Mouse (Mus musculus): ENCODE data around the gene Dctn2. TPM values are rescaled to one million over a fixed set of nuclear protein-coding genes. Genes with fewer than 3 reads are reported as not detected.

Gene Dctn2
- polyA plus RNA-seq, 1 experiment = 121 TPM

DNA sequence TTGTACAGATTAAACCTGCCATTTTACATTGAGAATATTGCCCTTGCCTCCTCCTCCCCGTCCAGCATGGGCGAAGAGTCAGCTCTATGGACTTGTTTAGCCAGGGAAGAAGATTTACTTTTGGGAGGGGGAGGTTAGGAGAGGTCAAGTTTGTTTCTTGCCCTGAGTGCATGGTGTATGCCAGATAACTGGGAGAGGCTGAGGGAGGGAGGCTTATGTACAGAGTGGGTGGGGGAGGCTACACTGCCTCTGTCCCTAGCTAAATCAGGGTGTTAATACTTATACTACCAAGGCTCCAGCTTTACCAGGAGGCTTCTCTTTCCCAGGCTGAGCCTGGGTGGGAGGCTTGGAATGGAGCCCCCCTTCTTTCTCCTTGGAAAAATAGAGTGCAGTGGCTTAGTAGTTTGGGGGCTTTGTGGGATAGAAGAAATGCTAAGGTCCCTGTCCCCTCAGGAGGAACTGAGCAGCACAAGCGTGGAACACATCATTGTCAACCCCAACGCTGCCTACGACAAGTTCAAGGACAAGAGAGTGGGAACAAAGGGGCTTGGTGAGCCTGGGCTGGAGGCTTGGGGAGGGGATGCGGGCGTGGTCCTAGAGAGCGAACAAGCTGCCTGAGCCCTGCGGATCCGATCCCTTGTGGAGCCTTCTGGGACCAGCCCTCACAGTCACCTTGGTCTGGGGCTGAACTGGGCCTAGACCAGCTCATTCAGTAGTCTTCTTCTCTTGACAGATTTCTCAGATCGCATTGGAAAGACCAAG is 8.3 kb downstream of the Dctn2 start:
- H3K4me3 ChIP-seq (ENCODE audit: insufficient read depth, low read length) = no peak overlapping the region
- TF ChIP-seq CTCF (IDR thresholded peaks at IDR 0.05; ENCODE audit: low read depth, low read length) (no peak), POLR2A (IDR thresholded peaks at IDR 0.05; ENCODE audit: borderline replicate concordance, low read depth, low read length) (no peak)
- no peak overlapping the region for H3K27ac ChIP-seq (ENCODE audit: insufficient read depth, low read depth, low read length)
- H3K4me1 ChIP-seq (ENCODE audit: control insufficient read depth, insufficient read depth, low read length) = no peaks in the 10 kb centered on the region

DNA sequence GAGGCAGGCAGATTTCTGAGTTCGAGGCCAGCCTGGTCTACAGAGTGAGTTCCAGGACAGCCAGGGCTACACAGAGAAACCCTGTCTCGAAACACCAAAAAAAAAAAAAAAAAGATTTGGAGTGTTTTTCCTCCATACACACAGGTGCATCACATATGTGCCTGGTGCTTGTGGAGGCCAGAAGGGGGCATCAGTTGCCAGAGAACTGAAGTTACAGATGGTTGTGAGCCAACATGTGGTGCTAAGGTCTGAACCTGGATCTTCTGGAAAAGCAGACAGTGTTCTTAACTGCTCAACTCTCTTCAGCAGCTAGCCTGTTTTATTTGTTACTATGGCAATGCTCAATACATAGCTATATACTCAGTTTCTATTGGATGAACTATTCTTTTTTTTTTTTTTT is 13.6 kb downstream of the Dctn2 start:
- TF ChIP-seq POLR2A (IDR thresholded peaks at IDR 0.05; ENCODE audit: borderline replicate concordance, low read depth, low read length) (no peak), CTCF (IDR thresholded peaks at IDR 0.05; ENCODE audit: low read depth, low read length) (no peak)
- Histone ChIP-seq H3K4me1 (ENCODE audit: control insufficient read depth, insufficient read depth, low read length) (no peaks in the 10 kb centered on the region), H3K4me3 (ENCODE audit: insufficient read depth, low read length) (no peak overlapping the region), H3K27ac (ENCODE audit: insufficient read depth, low read depth, low read length) (no peak overlapping the region)

DNA sequence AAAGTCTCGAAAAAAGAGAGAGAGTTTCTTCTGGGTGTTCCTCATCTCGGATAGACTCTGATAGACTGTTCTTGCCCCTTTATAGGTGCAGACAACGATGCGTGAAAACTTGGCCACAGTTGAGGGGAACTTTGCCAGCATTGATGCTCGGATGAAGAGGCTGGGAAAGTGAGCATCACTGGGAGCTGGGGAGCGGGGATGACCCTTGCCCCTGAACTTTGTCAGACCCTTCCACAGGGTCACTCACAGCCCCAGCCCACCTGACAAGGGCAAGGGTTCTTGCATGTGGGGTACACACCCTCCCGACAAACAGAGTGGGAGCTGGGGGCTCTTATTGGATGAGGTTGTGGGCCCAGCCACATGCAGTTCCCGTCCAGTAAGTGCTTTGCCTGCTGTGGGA is 15.1 kb downstream of the Dctn2 start:
- TF ChIP-seq CTCF (IDR thresholded peaks at IDR 0.05; ENCODE audit: low read depth, low read length) (no peak), POLR2A (IDR thresholded peaks at IDR 0.05; ENCODE audit: borderline replicate concordance, low read depth, low read length) (no peak)
- Histone ChIP-seq H3K4me3 (ENCODE audit: insufficient read depth, low read length) (no peak overlapping the region), H3K4me1 (ENCODE audit: control insufficient read depth, insufficient read depth, low read length) (no peaks in the 10 kb centered on the region), H3K27ac (ENCODE audit: insufficient read depth, low read depth, low read length) (no peak overlapping the region)

DNA sequence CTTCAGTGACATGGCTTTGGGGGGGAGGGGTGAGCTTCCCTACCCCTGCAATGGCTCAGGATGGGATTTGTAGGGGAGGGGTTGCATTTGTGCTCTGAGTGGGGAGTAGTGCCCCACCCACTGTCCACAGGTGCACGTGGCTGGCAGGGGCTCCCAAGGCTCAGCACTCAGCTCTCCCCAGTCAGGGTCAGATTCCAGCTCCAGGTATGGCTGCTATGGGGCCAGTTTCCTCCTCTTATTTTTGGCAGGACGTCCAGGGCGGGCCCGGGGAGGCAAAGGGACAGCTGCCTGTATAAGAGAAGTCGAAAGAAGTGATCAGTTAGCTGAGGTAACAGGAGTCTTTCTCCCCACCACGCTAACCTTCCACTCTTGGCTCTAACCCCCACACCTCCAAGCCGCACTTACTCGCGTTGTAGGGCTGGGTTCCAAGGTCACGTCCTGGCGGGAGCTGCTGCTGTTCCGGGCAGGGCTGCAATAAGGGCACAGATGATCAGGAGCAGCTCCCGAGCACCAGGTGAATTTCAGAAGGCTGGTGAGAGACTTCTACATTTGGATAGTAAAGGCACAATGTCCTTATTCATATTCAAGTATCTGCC is 16.6 kb downstream of the Dctn2 start:
- peaks cover 8% of the 10 kb centered on the region for H3K4me1 ChIP-seq (ENCODE audit: control insufficient read depth, insufficient read depth, low read length)
- TF ChIP-seq POLR2A (IDR thresholded peaks at IDR 0.05; ENCODE audit: borderline replicate concordance, low read depth, low read length) (no peak), CTCF (IDR thresholded peaks at IDR 0.05; ENCODE audit: low read depth, low read length) (no peak)
- H3K27ac ChIP-seq (ENCODE audit: insufficient read depth, low read depth, low read length) = no peak overlapping the region

GRCm38 (mm10) chr10:127284105-127284622 is 18.0 kb downstream of the Dctn2 start:
- Histone ChIP-seq H3K4me1 (ENCODE audit: control insufficient read depth, insufficient read depth, low read length) (peaks cover 8% of the 10 kb centered on the region), H3K4me3 (ENCODE audit: insufficient read depth, low read length) (no peak overlapping the region), H3K27ac (ENCODE audit: insufficient read depth, low read depth, low read length) (no peak overlapping the region)
- TF ChIP-seq CTCF (IDR thresholded peaks at IDR 0.05; ENCODE audit: low read depth, low read length) (no peak), POLR2A (IDR thresholded peaks at IDR 0.05; ENCODE audit: borderline replicate concordance, low read depth, low read length) (no peak)

More for the DNA sequence above, 16.6 kb downstream of the Dctn2 start:
- H3K4me3 ChIP-seq (ENCODE audit: insufficient read depth, low read length) = no peak overlapping the region

DNA sequence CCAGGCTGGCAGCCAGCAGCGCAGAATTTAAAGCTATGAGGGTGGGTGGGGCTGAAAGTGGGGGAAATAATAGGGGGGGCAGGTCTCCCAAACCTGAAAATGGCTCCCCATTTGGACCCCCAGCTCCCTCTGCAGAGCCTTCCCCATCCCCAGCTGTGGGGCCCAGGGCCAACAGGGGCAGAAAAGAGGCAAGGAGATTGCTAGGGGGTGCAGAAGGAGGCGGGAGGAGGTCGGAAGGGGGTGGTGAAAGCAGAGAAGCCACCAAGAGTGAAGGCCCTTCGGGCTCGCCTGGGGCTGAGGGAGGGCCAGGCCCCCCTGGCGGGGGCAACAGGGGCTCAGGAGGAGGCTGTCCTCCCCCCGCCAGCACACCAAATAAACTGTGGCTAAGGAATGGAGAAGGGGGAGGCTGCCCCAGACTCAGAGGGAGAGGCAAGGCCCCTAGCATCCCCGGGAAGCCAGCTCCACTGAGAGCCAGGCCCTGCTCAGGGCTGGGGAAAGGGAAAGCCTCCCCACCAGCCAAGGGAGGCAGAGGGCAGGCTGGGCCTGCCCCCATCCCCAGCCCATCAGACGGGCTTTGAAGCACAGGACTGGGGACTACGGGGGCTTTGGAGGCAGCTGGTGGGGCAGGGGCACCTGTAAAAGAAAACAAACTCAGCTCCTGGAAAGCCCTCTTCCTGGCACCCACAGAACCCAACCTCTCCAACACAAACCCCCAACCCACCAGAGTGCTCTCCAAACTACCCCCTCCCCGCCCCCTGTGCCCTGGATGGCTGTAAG is 18.7 kb downstream of the Dctn2 start:
- H3K27ac ChIP-seq (ENCODE audit: insufficient read depth, low read depth, low read length) = no peak overlapping the region
- H3K4me1 ChIP-seq (ENCODE audit: control insufficient read depth, insufficient read depth, low read length) = peaks cover 11% of the 10 kb centered on the region
- TF ChIP-seq POLR2A (IDR thresholded peaks at IDR 0.05; ENCODE audit: borderline replicate concordance, low read depth, low read length) (no peak), CTCF (IDR thresholded peaks at IDR 0.05; ENCODE audit: low read depth, low read length) (no peak)
- H3K4me3 ChIP-seq (ENCODE audit: insufficient read depth, low read length) = no peak overlapping the region

GRCm38 (mm10) chr10:127285644-127286043 is 19.5 kb downstream of the Dctn2 start:
- Histone ChIP-seq H3K27ac (ENCODE audit: insufficient read depth, low read depth, low read length) (no peak overlapping the region), H3K4me1 (ENCODE audit: control insufficient read depth, insufficient read depth, low read length) (peaks cover 12% of the 10 kb centered on the region), H3K4me3 (ENCODE audit: insufficient read depth, low read length) (no peak overlapping the region)
- TF ChIP-seq CTCF (IDR thresholded peaks at IDR 0.05; ENCODE audit: low read depth, low read length) (no peak), POLR2A (IDR thresholded peaks at IDR 0.05; ENCODE audit: borderline replicate concordance, low read depth, low read length) (no peak)

DNA sequence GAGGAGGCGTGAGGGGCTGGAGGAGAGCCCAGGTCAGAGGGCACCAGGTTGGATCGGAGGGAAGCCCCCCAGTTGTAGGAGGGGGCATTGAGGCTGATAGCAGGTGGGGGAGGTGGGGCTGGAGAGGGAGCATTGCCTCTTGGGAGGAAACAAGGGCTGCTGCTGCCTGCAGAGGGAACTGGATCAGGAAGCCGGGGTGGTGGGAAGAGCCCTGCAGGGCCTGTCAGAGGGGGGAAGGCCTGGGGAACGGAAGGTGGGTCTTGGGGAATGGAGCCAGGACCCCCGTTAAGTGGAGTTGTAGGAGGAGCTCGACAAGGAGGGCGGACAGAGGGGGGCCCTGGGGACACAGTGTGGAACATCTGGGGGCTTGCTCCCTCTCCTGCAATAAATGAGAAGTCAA is 20.0 kb downstream of the Dctn2 start:
- Histone ChIP-seq H3K4me3 (ENCODE audit: insufficient read depth, low read length) (no peak overlapping the region), H3K4me1 (ENCODE audit: control insufficient read depth, insufficient read depth, low read length) (peaks cover 12% of the 10 kb centered on the region)
- TF ChIP-seq CTCF (IDR thresholded peaks at IDR 0.05; ENCODE audit: low read depth, low read length) (no peak), POLR2A (IDR thresholded peaks at IDR 0.05; ENCODE audit: borderline replicate concordance, low read depth, low read length) (no peak)

DNA sequence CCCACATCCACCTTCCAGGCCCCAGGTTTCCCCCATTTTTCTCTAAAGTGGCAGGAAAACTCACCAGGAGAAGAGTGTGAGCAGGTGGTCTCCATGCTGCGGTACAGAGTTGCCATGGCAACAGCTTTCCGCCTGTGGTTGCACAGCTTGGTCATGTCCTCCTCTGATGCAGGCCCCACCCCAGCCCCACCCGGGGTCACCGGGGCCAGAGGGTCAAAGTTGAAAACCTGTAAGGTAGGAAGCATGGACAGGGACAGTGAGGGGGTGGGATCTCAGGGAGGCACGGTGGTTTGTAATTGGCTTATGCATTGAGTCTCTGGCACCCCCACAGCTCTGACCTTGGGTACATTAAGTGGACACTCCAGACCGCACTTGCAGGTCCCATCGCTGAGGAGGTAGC is 20.6 kb downstream of the Dctn2 start:
- no peak for TF ChIP-seq CTCF (IDR thresholded peaks at IDR 0.05; ENCODE audit: low read depth, low read length)
- no peak for TF ChIP-seq POLR2A (IDR thresholded peaks at IDR 0.05; ENCODE audit: borderline replicate concordance, low read depth, low read length)
- H3K4me3 ChIP-seq (ENCODE audit: insufficient read depth, low read length) = peak overlapping the region; percentile 71
- H3K27ac ChIP-seq (ENCODE audit: insufficient read depth, low read depth, low read length) = no peak overlapping the region
- H3K4me1 ChIP-seq (ENCODE audit: control insufficient read depth, insufficient read depth, low read length) = peaks cover 12% of the 10 kb centered on the region

More for the DNA sequence above, 20.0 kb downstream of the Dctn2 start:
- no peak overlapping the region for H3K27ac ChIP-seq (ENCODE audit: insufficient read depth, low read depth, low read length)

All from bone marrow macrophage, adult 2 months (primary cell).